Mouse (Mus musculus): ENCODE data around the gene Zfp710.
A peak's percentile ranks its signal among the peaks of the same experiment; 100 is the strongest.

The Zfp710 gene

DNA sequence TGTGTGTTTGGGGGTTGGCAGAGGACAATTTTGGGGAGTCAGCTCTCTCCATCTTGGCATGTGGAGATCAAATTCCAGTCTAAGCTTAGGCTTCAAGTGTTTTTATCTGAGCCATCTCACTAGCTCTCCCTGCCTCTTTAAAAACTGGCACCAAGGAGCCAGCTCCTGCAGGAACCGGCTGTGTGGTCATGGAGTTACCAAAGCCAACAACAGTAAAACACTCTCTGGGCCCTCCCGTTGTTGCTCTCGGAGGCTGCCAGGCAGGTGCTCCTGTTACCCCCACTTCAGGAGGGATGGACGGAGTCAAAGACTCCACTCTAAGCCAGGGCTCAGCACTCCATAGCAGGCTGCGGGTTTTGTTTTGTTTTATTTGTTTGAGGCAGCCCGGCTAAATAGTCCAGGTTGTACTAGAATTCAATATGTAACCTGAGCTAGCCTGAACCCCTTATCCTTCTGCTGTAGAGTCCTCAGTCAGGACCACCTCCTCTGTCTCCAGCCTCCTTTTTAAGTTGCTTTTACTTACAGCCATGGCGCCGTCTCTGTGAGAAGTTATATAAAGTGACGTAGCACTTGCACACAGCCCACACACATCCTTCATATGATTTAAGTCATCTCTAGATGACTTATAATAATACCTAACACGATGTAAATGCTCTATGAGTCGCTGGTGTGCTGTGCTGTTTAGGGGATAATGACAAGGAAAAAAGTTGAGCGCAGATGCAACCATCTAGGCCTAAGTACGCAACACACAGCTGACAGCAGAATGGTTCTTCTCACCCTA lies 42.3 kb downstream of the Zfp710 start:
- no peak for TF ChIP-seq CTCF (conservative IDR thresholded peaks at IDR 0.05; ENCODE audit: low read length)
- TF ChIP-seq POU5F1 (IDR thresholded peaks at IDR 0.05; ENCODE audit: borderline replicate concordance, low read length), result no peak
- TF ChIP-seq NANOG (IDR thresholded peaks at IDR 0.05; ENCODE audit: borderline replicate concordance, low read length), result no peak
- no peaks in the 10 kb centered on the region for H3K9me3 ChIP-seq (ENCODE audit: low read length)

DNA sequence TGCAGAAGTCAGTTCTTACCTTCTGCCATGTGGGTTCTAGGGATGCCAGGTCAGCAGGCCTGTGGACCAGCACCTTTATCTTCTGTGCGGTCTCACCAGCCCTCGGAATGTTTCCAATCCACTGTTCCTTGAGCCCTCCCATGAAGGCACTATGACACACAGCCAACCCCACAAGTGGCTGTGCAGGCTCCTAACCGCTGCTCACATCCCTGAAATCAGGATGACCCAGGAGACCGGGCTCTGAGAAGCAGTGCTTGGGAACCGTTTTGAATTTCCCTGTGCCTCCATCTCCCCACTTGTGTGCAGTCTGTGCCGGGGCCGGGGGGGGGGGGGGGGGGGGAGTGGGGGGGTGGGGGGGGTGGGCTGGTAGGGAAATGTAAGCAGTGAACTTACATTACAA lies 43.7 kb downstream of the Zfp710 start:
- TF ChIP-seq POU5F1 (IDR thresholded peaks at IDR 0.05; ENCODE audit: borderline replicate concordance, low read length) (no peak), CTCF (conservative IDR thresholded peaks at IDR 0.05; ENCODE audit: low read length) (no peak)
- no peaks in the 10 kb centered on the region for H3K27me3 ChIP-seq (ENCODE audit: insufficient read depth, low read length)
- H3K9me3 ChIP-seq (ENCODE audit: low read length), result no peaks in the 10 kb centered on the region
- peak overlapping the region; percentile 50 for H3K4me3 ChIP-seq (replicated peaks; ENCODE audit: low read length)
- H3K4me1 ChIP-seq (replicated peaks; ENCODE audit: low read depth, low read length), result peaks cover 98% of the 10 kb centered on the region
- peaks cover 75% of the 10 kb centered on the region for H3K36me3 ChIP-seq (ENCODE audit: insufficient read depth, low read length)

More for the DNA sequence above, 42.3 kb downstream of the Zfp710 start:
- Histone ChIP-seq H3K36me3 (ENCODE audit: insufficient read depth, low read length) (peaks cover 75% of the 10 kb centered on the region), H3K4me3 (replicated peaks; ENCODE audit: low read length) (no peak overlapping the region), H3K4me1 (replicated peaks; ENCODE audit: low read depth, low read length) (peaks cover 98% of the 10 kb centered on the region), H3K27me3 (ENCODE audit: insufficient read depth, low read length) (no peaks in the 10 kb centered on the region)

DNA sequence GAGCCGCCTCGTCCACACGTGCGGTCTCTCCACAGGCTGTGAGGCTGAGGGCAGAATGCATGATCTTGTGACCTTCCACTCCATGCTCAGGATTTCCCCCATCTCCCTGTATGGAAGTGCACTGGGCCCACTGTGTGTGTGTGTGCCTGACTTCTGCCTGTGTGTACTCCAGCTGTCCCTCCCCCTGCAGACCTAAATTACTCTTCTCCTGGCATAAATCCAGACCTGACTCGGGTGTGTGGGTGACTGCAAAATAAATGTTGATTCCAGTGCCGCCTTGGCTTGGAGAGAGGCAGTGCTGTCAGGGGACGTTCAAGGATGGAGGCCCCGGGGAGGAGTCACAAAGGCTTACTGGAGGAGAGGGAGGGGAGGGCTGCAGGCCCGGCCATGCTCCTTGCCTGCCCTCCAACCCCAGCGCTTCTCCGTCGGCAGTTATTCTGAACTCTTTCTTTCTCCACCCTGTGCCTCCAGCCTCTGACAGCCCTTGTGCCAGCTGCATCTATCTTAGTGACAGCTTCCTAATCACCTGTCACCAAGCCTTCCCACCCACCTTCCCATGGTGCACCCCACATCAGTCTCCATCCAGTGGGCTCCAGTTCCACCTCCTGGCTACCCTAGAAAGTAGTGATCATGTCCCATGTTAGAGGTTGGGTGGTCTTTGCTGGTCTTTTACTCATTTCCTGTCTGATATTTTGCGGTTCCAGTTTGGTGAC lies 45.2 kb downstream of the Zfp710 start:
- TF ChIP-seq NANOG (IDR thresholded peaks at IDR 0.05; ENCODE audit: borderline replicate concordance, low read length) (no peak), CTCF (conservative IDR thresholded peaks at IDR 0.05; ENCODE audit: low read length) (no peak), POU5F1 (IDR thresholded peaks at IDR 0.05; ENCODE audit: borderline replicate concordance, low read length) (no peak)
- Histone ChIP-seq H3K36me3 (ENCODE audit: insufficient read depth, low read length) (peaks cover 77% of the 10 kb centered on the region), H3K4me1 (replicated peaks; ENCODE audit: low read depth, low read length) (peaks cover 98% of the 10 kb centered on the region)

DNA sequence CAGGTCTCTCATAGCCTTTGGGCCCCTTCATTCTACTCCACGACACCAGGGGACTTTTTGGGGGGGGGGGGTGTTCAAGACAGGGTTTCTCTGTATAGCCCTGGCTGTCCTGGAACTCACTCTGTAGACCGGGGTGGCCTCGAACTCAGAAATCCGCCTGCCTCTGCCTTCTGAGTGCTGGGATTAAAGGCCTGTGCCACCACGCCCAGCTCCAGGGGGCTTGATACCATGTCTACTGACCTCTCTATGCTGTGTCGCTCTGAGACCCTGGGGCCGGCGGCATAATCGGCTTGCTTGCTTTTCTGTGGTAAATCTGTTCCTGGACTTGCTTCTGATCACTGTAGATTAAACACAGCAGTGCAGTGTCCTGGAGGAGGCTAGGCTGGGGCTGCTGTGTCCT lies 46.6 kb downstream of the Zfp710 start:
- no peak for TF ChIP-seq NANOG (IDR thresholded peaks at IDR 0.05; ENCODE audit: borderline replicate concordance, low read length)
- TF ChIP-seq CTCF (conservative IDR thresholded peaks at IDR 0.05; ENCODE audit: low read length), result no peak
- no peak for TF ChIP-seq POU5F1 (IDR thresholded peaks at IDR 0.05; ENCODE audit: borderline replicate concordance, low read length)
- Histone ChIP-seq H3K36me3 (ENCODE audit: insufficient read depth, low read length) (peaks cover 76% of the 10 kb centered on the region), H3K4me1 (replicated peaks; ENCODE audit: low read depth, low read length) (peaks cover 97% of the 10 kb centered on the region), H3K9me3 (ENCODE audit: low read length) (no peaks in the 10 kb centered on the region), H3K27me3 (ENCODE audit: insufficient read depth, low read length) (no peaks in the 10 kb centered on the region), H3K4me3 (replicated peaks; ENCODE audit: low read length) (no peak overlapping the region)

More for the DNA sequence above, 45.2 kb downstream of the Zfp710 start:
- no peaks in the 10 kb centered on the region for H3K9me3 ChIP-seq (ENCODE audit: low read length)
- no peaks in the 10 kb centered on the region for H3K27me3 ChIP-seq (ENCODE audit: insufficient read depth, low read length)
- H3K4me3 ChIP-seq (replicated peaks; ENCODE audit: low read length), result peak overlapping the region; percentile 20; the same call in 1 of the 2 replicates

DNA sequence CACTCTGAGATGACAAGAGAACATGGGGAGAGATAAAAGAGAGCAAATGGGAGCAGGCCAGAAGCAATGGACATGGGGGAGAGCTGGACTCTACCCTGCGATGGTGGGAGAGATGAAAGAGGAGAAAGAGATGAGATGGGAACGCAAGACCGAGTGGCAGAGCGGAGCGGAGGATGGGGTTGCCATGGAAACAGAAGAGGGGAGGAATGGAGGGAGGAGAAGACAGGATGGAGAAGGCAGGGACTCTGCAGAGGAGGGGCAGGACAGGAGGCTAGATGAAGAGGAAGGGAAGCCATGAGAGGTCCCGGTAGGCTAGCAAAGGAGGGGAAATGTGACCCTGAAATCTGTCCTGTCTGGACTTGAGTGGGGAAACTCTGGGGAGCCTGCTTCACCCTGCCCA lies 47.7 kb downstream of the Zfp710 start:
- Histone ChIP-seq H3K4me3 (replicated peaks; ENCODE audit: low read length) (no peak overlapping the region), H3K9me3 (ENCODE audit: low read length) (no peaks in the 10 kb centered on the region)
- TF ChIP-seq CTCF (conservative IDR thresholded peaks at IDR 0.05; ENCODE audit: low read length), result no peak
- no peak for TF ChIP-seq POU5F1 (IDR thresholded peaks at IDR 0.05; ENCODE audit: borderline replicate concordance, low read length)

DNA sequence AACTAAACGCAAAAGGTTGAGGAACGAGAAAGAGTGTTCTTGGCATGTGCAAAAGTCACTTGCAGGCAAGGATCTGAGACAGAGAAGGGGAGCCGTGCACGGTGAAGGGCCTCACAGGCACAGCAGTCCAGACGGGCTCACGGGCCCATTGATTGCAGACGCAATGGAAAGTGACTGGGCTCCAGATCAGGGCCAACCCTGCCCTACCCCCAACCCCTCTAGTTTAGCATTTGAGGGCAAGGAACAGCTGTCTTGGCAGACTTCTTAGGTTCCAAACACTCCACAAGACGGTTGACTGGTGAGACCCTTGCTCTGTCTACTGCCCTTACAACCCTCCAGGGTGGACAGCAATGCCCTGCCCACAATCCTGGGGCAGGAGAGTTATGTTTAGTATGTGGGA lies 48.9 kb downstream of the Zfp710 start:
- peaks cover 98% of the 10 kb centered on the region for H3K4me1 ChIP-seq (replicated peaks; ENCODE audit: low read depth, low read length)
- no peaks in the 10 kb centered on the region for H3K9me3 ChIP-seq (ENCODE audit: low read length)
- H3K27me3 ChIP-seq (ENCODE audit: insufficient read depth, low read length), result no peaks in the 10 kb centered on the region
- H3K4me3 ChIP-seq (replicated peaks; ENCODE audit: low read length), result no peak overlapping the region
- TF ChIP-seq CTCF (conservative IDR thresholded peaks at IDR 0.05; ENCODE audit: low read length) (no peak), POU5F1 (IDR thresholded peaks at IDR 0.05; ENCODE audit: borderline replicate concordance, low read length) (no peak), NANOG (IDR thresholded peaks at IDR 0.05; ENCODE audit: borderline replicate concordance, low read length) (no peak)
- peaks cover 87% of the 10 kb centered on the region for H3K36me3 ChIP-seq (ENCODE audit: insufficient read depth, low read length)

More for the DNA sequence above, 47.7 kb downstream of the Zfp710 start:
- Histone ChIP-seq H3K4me1 (replicated peaks; ENCODE audit: low read depth, low read length) (peaks cover 97% of the 10 kb centered on the region), H3K36me3 (ENCODE audit: insufficient read depth, low read length) (peaks cover 79% of the 10 kb centered on the region), H3K27me3 (ENCODE audit: insufficient read depth, low read length) (no peaks in the 10 kb centered on the region)

DNA sequence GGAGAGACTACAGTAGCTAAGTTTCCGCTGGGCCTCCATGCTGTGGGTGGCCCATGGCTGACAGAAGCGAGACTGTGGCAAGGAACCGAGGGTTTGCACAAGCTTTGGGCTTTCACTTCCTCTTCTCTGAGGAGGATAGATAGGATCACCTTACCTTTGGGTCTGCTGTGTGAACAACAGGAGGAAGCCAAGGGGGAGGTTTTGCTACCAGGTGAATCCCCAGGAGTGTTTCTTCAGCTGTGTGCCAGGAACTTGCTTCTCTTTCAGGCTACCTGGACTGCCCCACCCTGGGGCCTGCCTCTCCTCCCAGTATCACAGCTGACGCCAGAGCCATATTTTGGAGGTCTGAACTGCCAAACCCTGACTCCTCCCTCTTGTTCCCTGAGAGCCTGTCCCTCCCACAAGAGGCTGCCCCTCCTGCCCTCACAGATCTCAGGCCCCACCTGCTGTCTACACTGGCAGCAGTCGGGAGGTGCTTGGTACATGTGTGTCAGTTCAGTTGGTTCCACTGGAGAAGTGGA lies 50.4 kb downstream of the Zfp710 start:
- Histone ChIP-seq H3K36me3 (ENCODE audit: insufficient read depth, low read length) (peaks cover 90% of the 10 kb centered on the region), H3K4me1 (replicated peaks; ENCODE audit: low read depth, low read length) (peaks cover 98% of the 10 kb centered on the region), H3K27me3 (ENCODE audit: insufficient read depth, low read length) (no peaks in the 10 kb centered on the region), H3K4me3 (replicated peaks; ENCODE audit: low read length) (no peak overlapping the region), H3K9me3 (ENCODE audit: low read length) (no peaks in the 10 kb centered on the region)
- TF ChIP-seq CTCF (conservative IDR thresholded peaks at IDR 0.05; ENCODE audit: low read length), result no peak
- TF ChIP-seq NANOG (IDR thresholded peaks at IDR 0.05; ENCODE audit: borderline replicate concordance, low read length), result no peak
- no peak for TF ChIP-seq POU5F1 (IDR thresholded peaks at IDR 0.05; ENCODE audit: borderline replicate concordance, low read length)

DNA sequence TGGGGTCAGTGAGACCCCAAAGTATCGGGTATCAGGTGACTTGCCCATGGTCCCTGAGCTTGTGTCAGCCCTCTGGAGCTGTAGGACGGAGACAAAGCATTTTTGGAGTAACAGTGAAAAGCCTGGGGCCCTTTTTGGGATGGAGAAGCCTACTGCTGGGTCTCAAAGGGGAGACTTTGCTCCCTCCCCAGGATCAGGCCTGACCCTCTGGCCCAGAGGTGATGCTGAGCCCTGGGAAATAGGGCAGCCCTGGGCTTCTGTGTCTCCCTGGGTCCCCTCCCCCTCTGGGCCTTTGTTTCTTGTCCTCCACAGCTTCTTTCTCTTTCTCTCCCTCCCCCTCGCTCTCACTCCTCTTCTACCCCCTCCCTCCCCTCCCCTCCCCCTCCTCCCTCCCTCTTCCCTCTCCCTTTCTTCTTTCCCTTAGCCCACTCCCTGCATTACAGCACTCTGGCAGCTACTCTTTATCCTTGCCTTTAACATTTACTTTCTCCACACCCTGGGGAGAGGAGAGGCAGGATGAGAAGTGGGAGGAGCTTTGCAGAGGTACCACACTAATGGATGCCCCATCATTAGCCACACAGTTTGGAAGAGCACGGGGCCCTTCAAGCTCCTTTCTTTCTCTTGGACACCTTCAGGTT lies 51.5 kb downstream of the Zfp710 start:
- TF ChIP-seq CTCF (conservative IDR thresholded peaks at IDR 0.05; ENCODE audit: low read length) (no peak), POU5F1 (IDR thresholded peaks at IDR 0.05; ENCODE audit: borderline replicate concordance, low read length) (no peak), NANOG (IDR thresholded peaks at IDR 0.05; ENCODE audit: borderline replicate concordance, low read length) (no peak)
- H3K36me3 ChIP-seq (ENCODE audit: insufficient read depth, low read length), result peaks cover 91% of the 10 kb centered on the region
- H3K4me3 ChIP-seq (replicated peaks; ENCODE audit: low read length), result no peak overlapping the region
- no peaks in the 10 kb centered on the region for H3K27me3 ChIP-seq (ENCODE audit: insufficient read depth, low read length)
- H3K4me1 ChIP-seq (replicated peaks; ENCODE audit: low read depth, low read length), result peaks cover 98% of the 10 kb centered on the region
- H3K9me3 ChIP-seq (ENCODE audit: low read length), result no peaks in the 10 kb centered on the region

All from E14TG2a.4 (cell line).